Mouse (Mus musculus) liver, embryonic 14.5 days (tissue): ENCODE data around the gene Elp4. TPM values are rescaled to one million over a fixed set of nuclear protein-coding genes. Genes with fewer than 3 reads are reported as not detected.

ENCODE experiments used
- ATAC-seq: fragments of 200-750 bp; cut with Nextera tagmentation; 2 replicates; pipeline ENCODE4 v1.8.0; 2017; ENCODE audit warnings: moderate number of reproducible peaks, mild to moderate bottlenecking, moderate library complexity; ENCODE audit not compliant: insufficient read depth
- DNase-seq, 3 experiments: peaks; one replicate each; pipeline ENCODE4 v3.0.0-alpha.2; 2012 to 2013; ENCODE audit warnings: low read depth in 3 of 3, low spot score in 3 of 3
- H3K27ac ChIP-seq: fragments of 300-500 bp; sonication (generic); 2 replicates; pipeline ENCODE4 v1.5.1; 2014; ENCODE audit warnings: moderate library complexity, mild to moderate bottlenecking, control low read depth, inconsistent platforms
- H3K27me3 ChIP-seq: fragments of 300-500 bp; sonication (generic); 2 replicates; pipeline ENCODE4 v1.6.1; 2014; ENCODE audit warnings: mild to moderate bottlenecking, low read length, moderate library complexity; ENCODE audit not compliant: control insufficient read depth, insufficient read depth
- H3K36me3 ChIP-seq: fragments of 300-500 bp; sonication (generic); replicated peaks from 2 replicates; pipeline ENCODE4 v1.6.1; 2014; ENCODE audit warnings: low read depth; ENCODE audit not compliant: control insufficient read depth, insufficient read depth
- H3K4me1 ChIP-seq, 2 experiments: fragments of 200-500 bp in 1 of 2; fragments of 300-500 bp in 1 of 2; sonication (generic) in 1 of 2; replicated peaks; 2 replicates each; pipeline ENCODE4 v1.6.1; 2012 to 2014; ENCODE audit warnings: antibody characterized with exemption in 1 of 2, inconsistent platforms in 1 of 2, low read length in 1 of 2; ENCODE audit not compliant: control insufficient read depth in 2 of 2, insufficient read depth in 2 of 2
- H3K4me2 ChIP-seq: fragments of 300-500 bp; sonication (generic); 2 replicates; pipeline ENCODE4 v1.6.1; 2014; ENCODE audit warnings: low read depth, mild to moderate bottlenecking, control low read depth, moderate library complexity
- H3K4me3 ChIP-seq, 2 experiments: fragments of 200-500 bp in 1 of 2; fragments of 300-500 bp in 1 of 2; sonication (generic) in 1 of 2; 2 replicates each; pipeline ENCODE4 v1.5.1; 2012 to 2014; ENCODE audit warnings: low read depth in 2 of 2, low read length in 2 of 2, mild to moderate bottlenecking in 2 of 2, control low read depth in 1 of 2, inconsistent platforms in 1 of 2, moderate library complexity in 1 of 2; ENCODE audit not compliant: insufficient read depth in 1 of 2
- H3K9ac ChIP-seq: fragments of 300-500 bp; sonication (generic); replicated peaks from 2 replicates; pipeline ENCODE4 v1.6.1; 2014; ENCODE audit warnings: mild to moderate bottlenecking, control low read depth, moderate library complexity
- H3K9me3 ChIP-seq: fragments of 300-500 bp; sonication (generic); 2 replicates; pipeline ENCODE4 v1.6.1; 2016; ENCODE audit warnings: low read length, mixed read lengths; ENCODE audit not compliant: control insufficient read depth
- CTCF ChIP-seq: IDR thresholded peaks from 2 replicates; pipeline ENCODE4 v1.5.1; 2016; ENCODE audit warnings: antibody characterized with exemption, low read depth, control low read depth
- EP300 ChIP-seq: IDR thresholded peaks from 2 replicates; pipeline ENCODE4 v1.6.1; 2016; ENCODE audit warnings: antibody characterized with exemption, low read depth
- whole genome bisulfite sequencing: fragments of 180-500 bp; shearing (Covaris S2); extraction: QIAGEN DNeasy Blood & Tissue Kit; methylation state at CpG from one replicate; pipeline ENCODE4 v1.1.7; 2014; ENCODE audit not compliant: insufficient replicate concordance; 5-methylcytosine and 5-hydroxymethylcytosine counted together
- polyA plus RNA-seq, 2 experiments: library from polyadenylated mRNA; depleted of rRNA in 1 of 2; stranded (reverse) in 1 of 2; unstranded in 1 of 2; fragments of >200 nt; fragmentation: Nextera tagmentation in 1 of 2; extraction: Ambion mirVana in 1 of 2; gene quantifications; 2 replicates each; pipeline versions ENCODE4 v1.2.1 to v1.2.3; 2012 to 2014

Elp4 gene
- polyA plus RNA-seq, 2 experiments: 5.3 to 11.8 TPM

- Histone ChIP-seq H3K27ac (no peak overlapping the region), H3K9ac (no peak overlapping the region), H3K36me3 (no peaks in the 10 kb centered on the region), H3K9me3 (no peaks in the 10 kb centered on the region), H3K4me3 (no peak overlapping the region), H3K4me1 (0 out of 4 replicates have a peak, but pooled peaks cover 0 to 2% of the 10 kb centered on the region in 2 experiments), H3K27me3 (peaks cover 97% of the 10 kb centered on the region), H3K4me2 (peak overlapping the region; percentile 6; the same call in 1 of the 2 replicates)
- DNase-seq: no peak
- no peak for ATAC-seq
- WGBS: 1% methylated on average over 17 of the region's 17 CpGs
- TF ChIP-seq CTCF (no peak), EP300 (no peak)
Measured at GRCm38 (mm10) chr2:105688011-105688410, 216.4 kb downstream of the Elp4 start.

DNA sequence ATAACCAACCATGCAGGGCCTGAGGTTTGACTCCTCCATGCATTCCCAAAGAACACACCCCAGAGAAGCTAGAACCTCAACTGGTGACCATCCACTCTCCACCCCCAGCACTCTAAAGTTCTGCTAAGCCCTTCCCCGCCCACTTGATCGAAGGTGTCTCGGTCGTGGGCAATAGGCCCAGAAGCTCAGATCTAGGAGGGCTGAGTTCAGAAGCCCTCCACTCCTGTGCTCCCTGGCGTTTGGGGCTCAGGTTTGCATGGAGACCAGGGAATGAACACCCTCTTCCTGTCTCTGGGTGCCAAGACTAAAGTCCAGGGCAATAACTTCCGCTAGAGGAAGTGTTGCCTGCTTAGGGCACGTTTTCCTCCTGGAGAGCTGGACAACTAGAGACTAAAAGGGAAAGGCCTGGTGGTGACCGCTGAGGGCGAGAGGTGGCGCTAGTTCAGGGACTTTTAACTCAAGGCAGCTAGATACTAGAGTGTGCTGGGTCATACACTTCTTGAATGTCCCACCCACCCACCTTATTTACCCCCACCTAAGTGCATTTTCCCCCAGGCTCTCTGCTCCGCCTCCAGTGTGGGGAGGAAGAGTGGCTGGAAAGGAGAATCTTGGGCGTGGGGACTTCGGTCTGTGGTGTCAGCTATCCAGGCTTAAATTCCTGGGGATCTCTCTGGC is 216.9 kb downstream of the Elp4 start:
- TF ChIP-seq CTCF (peak; percentile 42), EP300 (no peak)
- Histone ChIP-seq H3K27me3 (peaks cover 97% of the 10 kb centered on the region), H3K27ac (no peak overlapping the region), H3K36me3 (no peaks in the 10 kb centered on the region), H3K4me1 (0 out of 4 replicates have a peak, but pooled peaks cover 0 to 2% of the 10 kb centered on the region in 2 experiments), H3K9ac (no peak overlapping the region), H3K4me3 (no peak overlapping the region), H3K4me2 (peak overlapping the region; percentile 6; the same call in 1 of the 2 replicates), H3K9me3 (no peaks in the 10 kb centered on the region)
- WGBS: 3% methylated on average over 13 of the region's 13 CpGs
- DNase-seq: no peak
- ATAC-seq: no peak

GRCm38 (mm10) chr2:105686363-105687316 is 217.7 kb downstream of the Elp4 start:
- DNase-seq: no peak
- Histone ChIP-seq H3K4me2 (no peak overlapping the region), H3K9me3 (no peaks in the 10 kb centered on the region), H3K27ac (no peak overlapping the region), H3K36me3 (no peaks in the 10 kb centered on the region), H3K27me3 (peaks cover 97% of the 10 kb centered on the region), H3K4me3 (no peak overlapping the region), H3K9ac (no peak overlapping the region), H3K4me1 (0 out of 4 replicates have a peak, but pooled peaks cover 0 to 2% of the 10 kb centered on the region in 2 experiments)
- 3% methylated on average over 36 of the region's 36 CpGs for WGBS
- no peak for ATAC-seq
- TF ChIP-seq EP300: no peak
- no peak for TF ChIP-seq CTCF

DNA sequence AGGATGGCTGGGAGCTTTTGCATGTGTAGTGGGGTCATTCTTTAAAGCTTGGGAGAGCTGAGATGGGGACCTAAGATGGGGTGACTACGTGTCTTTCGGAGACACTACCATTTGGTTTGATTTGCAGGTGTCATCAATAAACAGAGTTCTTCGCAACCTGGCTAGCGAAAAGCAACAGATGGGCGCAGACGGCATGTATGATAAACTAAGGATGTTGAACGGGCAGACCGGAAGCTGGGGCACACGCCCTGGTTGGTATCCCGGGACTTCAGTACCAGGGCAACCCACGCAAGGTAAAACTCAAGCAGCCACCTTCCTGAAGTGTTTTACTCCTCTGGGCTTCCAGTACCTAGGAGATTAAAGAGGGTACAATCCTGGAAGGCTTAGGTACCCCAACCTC is 218.7 kb downstream of the Elp4 start:
- Histone ChIP-seq H3K36me3 (no peaks in the 10 kb centered on the region), H3K9ac (no peak overlapping the region), H3K27ac (no peak overlapping the region), H3K4me3 (no peak overlapping the region), H3K9me3 (no peaks in the 10 kb centered on the region), H3K4me1 (0 out of 4 replicates have a peak, but pooled peaks cover 0 to 2% of the 10 kb centered on the region in 2 experiments), H3K4me2 (no peak overlapping the region), H3K27me3 (peaks cover 97% of the 10 kb centered on the region)
- no peak for DNase-seq
- WGBS: 2% methylated on average over 11 of the region's 11 CpGs
- TF ChIP-seq CTCF: no peak
- TF ChIP-seq EP300: no peak
- ATAC-seq: no peak
